Mouse (Mus musculus): ENCODE measurements at regions not wholly inside any gene's neighbourhood (a gene's known extent, or its start where the extent isn't known, plus 50 kb on each side); places are given as distances from the start of the nearest gene placed in this dataset.

DNA sequence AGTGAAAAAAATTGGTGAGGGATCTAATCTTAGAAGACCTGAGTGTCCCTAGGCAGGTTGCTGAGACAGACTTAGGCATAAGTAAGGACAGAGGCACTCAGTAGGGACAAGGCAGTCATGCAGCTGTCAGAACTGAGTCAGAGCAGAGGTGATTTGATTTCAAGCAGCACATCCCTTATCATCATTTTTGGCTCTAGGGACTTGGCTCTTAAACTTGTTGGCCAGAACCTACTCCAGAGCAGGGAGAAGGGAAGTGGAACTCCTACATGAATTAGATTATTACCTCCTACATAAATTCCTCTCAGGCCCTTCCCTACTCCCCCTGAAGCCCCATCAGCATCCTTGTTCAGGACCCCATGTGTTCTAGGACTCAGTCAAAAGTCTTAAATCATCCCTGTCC is 63.9 kb upstream of the Slc7a14 start:
- Histone ChIP-seq H3K4me2 (replicated peaks) (no peak overlapping the region), H3K36me3 (no peaks in the 10 kb centered on the region), H3K4me1 (no peaks in the 10 kb centered on the region), H3K9ac (no peak overlapping the region), H3K27me3 (no peaks in the 10 kb centered on the region), H3K9me3 (no peaks in the 10 kb centered on the region), H3K4me3 (no peak overlapping the region), H3K27ac (no peak overlapping the region)
- ATAC-seq (ENCODE audit: low FRiP score, low read depth): no peak

DNA sequence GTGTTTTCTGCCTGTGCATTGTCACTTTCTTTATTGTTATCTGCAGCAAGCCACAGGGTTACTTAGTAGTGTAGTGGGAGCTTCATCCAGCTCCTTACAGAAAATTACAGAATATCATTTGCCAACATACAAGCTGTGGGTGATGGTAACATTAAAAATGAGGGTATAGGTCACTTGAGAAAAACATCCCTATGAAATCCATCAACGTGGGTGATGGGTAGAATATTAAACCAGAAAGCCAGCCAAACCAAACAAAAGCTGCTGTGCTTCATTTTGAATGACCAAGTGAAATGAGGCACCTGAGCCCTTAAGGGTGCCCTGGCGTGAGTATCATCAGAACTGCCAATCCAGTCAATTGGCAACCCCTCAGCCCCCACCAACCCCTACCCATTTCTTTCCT is 58.1 kb upstream of the Slc7a14 start:
- Histone ChIP-seq H3K27me3 (no peaks in the 10 kb centered on the region), H3K4me2 (replicated peaks) (no peak overlapping the region), H3K4me1 (no peaks in the 10 kb centered on the region), H3K9me3 (no peaks in the 10 kb centered on the region), H3K36me3 (no peaks in the 10 kb centered on the region), H3K9ac (no peak overlapping the region), H3K27ac (no peak overlapping the region), H3K4me3 (no peak overlapping the region)
- no peak for ATAC-seq (ENCODE audit: low FRiP score, low read depth)
- 77% methylated on average over 2 of the region's 2 CpGs for whole genome bisulfite sequencing

All from limb, embryonic 13.5 days (tissue).